Mouse (Mus musculus): ENCODE data around the gene Pacs1. TPM values are rescaled to one million over a fixed set of nuclear protein-coding genes. Genes with fewer than 3 reads are reported as not detected.

Gene Pacs1
- total RNA-seq (2021), result 10 to 100 TPM; 19.9 to 21.5 TPM

- intact Hi-C loops (cut with DNase I), result loop anchor here (1.0 kb wide), 1 partner anchor 78 kb away; no protein-coding TSS in a partner anchor
Observed at GRCm38 (mm10) chr19:5272801-5273733, at the start of gene Pacs1. Pacs1 (minus strand) TSS chr19:5273119.

DNA sequence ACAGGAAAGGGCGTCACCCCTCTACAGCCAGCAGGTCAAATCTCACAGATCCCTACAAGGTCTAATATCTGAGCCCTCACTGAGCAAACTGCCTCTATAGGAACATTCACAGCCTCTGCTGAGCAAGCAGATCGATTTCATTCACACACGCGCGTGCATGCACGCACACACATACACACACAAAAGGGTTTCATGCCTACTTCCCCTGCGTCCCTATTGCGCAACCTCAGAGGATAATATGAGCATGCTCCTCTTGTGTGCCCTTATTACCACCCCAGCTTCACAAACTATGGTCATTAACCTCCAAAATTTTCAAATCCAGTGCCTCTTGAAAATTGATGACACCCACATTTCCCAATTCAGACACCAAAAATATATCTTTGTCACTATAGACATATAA is 40.3 kb upstream of the Pacs1 start:
- intact Hi-C loops (cut with DNase I), result no loop called here
- DNase-seq, result no peak

More at GRCm38 (mm10) chr19:5272801-5273733, at the start of gene Pacs1:
- DNase-seq, result peak; percentile 85 to 91

DNA sequence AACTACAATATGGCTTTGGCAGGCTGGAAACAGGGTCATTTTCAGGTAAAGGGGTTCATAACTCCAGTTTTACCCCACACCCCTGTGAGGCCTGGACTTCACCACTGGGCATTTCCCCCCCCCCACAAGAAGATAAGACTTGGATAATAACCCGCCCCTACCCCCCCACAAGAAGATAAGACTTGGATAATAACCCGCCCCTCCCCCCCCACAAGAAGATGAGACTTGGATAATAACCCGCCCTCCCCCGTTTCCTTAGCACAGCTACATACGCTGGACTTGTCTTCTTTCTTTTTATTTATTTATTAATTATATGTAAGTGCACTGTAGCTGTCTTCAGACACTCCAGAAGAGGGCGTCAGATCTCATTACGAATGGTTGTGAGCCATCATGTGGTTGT is 36.1 kb upstream of the Pacs1 start:
- intact Hi-C loops (cut with DNase I), result no loop called here
- DNase-seq, result no peak

GRCm38 (mm10) chr19:5306968-5307734 is 34.2 kb upstream of the Pacs1 start:
- intact Hi-C loops (cut with DNase I), result no loop called here
- peak in 1 of 2 experiments; percentile 31 for DNase-seq

- DNase-seq, result no peak
Observed at GRCm38 (mm10) chr19:5306279-5306678, 33.4 kb upstream of the Pacs1 start.

GRCm38 (mm10) chr19:5302455-5302854 is 29.5 kb upstream of the Pacs1 start:
- intact Hi-C loops (cut with DNase I), result no loop called here
- peak in 1 of 2 experiments; percentile 61 for DNase-seq

More at GRCm38 (mm10) chr19:5306279-5306678, 33.4 kb upstream of the Pacs1 start:
- intact Hi-C loops (cut with DNase I), result no loop called here

DNA sequence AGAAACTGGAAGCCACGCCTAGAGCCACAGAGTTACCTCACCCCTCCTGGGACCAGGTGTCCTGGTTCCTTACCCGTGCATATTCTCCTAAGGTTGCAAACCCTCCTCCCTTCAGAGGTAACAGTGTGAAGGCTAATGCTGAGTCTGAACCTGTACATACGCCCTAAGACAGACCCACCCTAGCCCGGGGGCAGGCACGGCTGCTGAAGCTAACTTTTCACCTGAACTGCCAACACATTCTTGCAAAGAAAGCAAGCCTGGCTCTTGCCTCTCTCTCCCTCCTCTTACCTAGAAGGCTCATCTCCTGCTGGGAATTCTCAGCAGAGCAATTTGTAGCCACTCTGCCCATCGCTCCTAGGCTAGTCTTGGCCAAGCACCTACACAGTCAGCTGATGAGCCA is 27.7 kb upstream of the Pacs1 start:
- DNase-seq, result no peak
- intact Hi-C loops (cut with DNase I), result loop anchor here (2.0 kb wide), 1 partner anchor 48 kb away; the partner anchor contains the start of gene Cst6

DNA sequence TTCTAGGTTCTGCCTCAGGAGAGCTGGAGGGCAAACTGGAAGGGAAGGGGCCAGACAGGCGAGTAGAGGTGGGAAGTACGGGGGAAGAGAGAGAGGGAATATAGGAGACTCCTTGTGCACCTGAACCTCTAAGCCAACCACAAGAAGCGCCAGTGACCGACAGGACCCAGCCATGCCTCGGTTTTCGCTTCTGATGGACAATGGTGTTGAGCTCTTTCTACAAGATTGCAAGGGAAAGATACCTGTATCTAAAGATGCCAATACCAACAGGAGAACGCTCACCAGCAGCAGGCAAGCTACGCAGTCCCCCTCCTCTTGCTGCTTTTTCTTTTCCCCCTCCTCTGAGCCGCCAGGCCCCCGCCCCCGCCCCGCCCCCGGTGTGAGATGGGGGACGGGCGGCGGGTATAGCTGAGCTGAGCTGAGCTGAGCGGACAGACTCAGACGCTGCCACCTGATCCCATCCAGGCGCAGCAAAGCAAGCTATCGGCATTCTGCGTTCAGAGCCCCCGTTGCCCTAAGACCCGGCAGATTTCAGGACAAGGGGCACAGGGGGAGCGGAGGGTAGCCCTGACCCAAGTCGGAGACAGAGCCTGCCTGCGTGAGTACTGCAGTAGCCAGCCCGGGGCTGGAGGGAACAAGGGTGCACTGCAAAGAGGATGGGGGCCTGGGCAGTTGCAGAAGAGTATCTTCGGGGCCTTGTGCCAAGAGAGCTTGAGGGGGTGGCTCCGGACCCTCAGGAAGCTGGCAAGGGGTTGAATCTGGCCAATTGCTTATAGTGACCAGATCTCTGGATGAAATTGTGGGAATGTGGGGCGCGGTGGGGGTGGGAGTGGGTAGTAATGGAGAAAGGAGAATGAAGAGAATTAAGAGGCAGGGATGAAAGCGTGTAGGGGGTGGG is 25.2 kb upstream of the Pacs1 start, which contains the start of gene Gal3st3:
TSS of gene Gal3st3 (plus strand) at position 429 of the 898 bp plus-strand sequence.
- intact Hi-C loops (cut with DNase I), result no loop called here
- DNase-seq, result no peak

- no peak for DNase-seq
- intact Hi-C loops (cut with DNase I), result no loop called here
Observed at GRCm38 (mm10) chr19:5296630-5297029, 23.7 kb upstream of the Pacs1 start.

DNA sequence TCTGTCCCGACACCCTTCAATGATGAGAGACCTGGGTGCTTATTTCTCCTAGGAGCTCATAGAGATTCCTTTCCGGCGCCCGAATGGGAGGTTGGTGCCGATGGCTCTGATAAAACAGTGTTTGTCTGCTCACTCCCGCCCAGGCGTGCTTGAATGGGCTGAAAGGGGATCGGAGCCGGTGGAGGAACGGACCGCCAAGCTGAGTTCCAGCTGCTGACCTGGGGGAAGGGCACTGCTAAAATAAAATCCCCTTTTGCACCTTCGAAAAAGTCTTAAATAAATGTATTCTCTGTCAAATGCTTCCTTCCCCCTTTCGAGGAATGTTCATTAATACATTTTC is 22.8 kb upstream of the Pacs1 start:
- DNase-seq, result no peak
- intact Hi-C loops (cut with DNase I), result loop anchor here (2.0 kb wide), 1 partner anchor 71 kb away; the partner anchor contains the start of genes Banf1 and Eif1ad

DNA sequence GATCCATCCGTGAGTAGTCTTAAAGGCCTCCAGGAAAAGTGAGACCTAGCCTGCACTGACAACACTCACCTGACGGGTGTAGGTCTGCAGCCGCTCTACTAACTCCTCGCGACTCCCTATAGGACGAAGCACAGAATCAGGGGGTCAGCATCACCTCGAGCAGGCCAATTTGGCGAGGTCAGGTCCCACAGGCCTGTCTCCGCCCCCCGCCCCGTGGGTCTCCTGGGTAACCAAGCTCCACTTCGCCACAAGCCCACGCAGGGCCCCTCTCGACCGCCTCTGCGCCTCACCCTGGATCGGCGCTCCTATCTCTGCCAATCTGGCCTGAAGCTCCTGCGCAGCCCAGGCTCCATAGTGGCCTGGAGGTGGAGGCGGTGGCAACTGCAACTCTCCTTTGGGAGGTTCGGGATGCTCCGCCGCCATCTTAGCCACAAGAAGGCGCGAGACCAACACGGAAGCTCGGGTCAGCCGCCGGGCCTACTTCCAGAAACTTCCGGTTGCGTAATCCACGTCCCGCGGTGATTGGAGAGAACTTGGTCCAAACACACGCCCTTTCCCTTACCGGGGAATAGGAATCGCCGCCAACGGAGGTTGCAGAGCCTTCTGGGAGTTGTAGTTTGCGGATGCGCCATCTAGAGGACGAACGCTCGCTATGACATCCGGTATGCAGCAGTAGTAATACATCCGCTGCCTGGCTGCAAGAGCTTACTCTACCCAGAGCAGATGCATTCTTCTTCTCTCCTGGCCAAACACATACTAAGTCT is 22.2 kb upstream of the Pacs1 start, which contains the start of gene Sf3b2:
TSS of gene Sf3b2 (minus strand) at position 484 of the 764 bp plus-strand sequence.
- DNase-seq, result peak; percentile 97 to 98
- intact Hi-C loops (cut with DNase I), result loop anchor here (2.0 kb wide), 1 partner anchor 72 kb away; the partner anchor contains the start of genes Banf1 and Eif1ad

- DNase-seq, result no peak
- intact Hi-C loops (cut with DNase I), result no loop called here
Observed at GRCm38 (mm10) chr19:5278381-5278780, 5.5 kb upstream of the Pacs1 start.

DNA sequence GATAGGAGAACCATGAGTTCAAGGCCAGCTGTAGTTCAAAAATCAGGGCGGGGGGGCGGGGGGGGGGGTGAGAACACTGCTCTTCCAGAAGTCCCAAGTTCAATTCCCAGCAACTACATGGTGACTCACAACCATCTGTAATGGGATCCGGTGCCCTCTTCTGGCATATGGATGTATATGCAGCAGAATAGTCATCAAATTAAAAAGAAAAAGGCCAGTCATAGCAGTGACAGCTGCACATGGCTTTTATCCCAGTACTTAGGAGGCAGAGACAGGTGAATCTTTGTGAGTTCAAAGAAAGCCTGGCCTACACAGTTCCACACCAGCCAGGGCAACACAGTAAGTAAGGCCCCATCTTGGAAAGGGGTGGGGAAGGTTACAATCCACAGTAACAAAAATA is 4.2 kb upstream of the Pacs1 start:
- no peak for DNase-seq
- intact Hi-C loops (cut with DNase I), result no loop called here

- no peak for DNase-seq
- intact Hi-C loops (cut with DNase I), result no loop called here
Observed at GRCm38 (mm10) chr19:5276531-5276930, 3.6 kb upstream of the Pacs1 start.

DNA sequence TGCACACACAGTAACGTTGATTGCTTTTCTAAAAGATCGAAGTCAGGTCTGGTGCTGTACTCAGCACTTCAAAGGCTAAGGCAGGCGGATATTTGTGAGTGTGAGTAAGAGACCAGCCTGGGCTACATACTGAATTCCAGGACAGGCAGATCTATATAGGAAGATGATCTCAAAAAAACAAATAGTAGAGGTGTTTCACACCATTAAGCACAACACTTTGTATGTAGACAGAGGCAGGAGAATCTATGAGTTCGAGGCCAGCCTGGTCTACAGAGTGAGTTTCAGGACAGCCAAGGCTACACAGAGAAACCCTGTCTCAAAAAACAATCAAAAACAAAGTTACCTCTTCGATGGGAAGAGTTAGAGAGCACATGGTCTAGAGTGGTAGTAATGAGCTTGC is 2.8 kb upstream of the Pacs1 start:
- no peak for DNase-seq
- intact Hi-C loops (cut with DNase I), result no loop called here

DNA sequence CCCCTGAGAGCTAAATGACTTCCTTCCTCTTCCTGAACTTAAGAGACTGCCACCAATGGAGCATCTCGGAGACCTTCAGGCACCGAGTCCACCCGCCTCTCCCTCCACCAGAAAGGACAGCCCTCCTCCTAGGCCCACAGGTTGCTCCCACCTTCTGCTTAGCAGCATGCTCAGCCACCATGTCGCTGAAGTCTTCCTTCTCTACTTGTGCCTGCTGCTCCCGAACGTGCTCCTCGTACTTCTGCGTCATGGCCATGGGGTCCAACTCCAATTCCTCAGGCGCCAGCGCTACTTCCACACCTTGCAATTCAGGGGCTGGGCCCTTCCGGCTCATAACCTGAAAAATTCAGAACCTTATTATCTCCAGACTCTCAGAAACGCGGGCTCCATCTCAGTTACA is 1.7 kb upstream of the Pacs1 start:
- no peak for DNase-seq

GRCm38 (mm10) chr19:5273916-5274315 is 997 bp upstream of the Pacs1 start:
- intact Hi-C loops (cut with DNase I), result no loop called here
- DNase-seq, result peak; percentile 27 to 37

More for the DNA sequence above, 1.7 kb upstream of the Pacs1 start:
- intact Hi-C loops (cut with DNase I), result no loop called here

DNA sequence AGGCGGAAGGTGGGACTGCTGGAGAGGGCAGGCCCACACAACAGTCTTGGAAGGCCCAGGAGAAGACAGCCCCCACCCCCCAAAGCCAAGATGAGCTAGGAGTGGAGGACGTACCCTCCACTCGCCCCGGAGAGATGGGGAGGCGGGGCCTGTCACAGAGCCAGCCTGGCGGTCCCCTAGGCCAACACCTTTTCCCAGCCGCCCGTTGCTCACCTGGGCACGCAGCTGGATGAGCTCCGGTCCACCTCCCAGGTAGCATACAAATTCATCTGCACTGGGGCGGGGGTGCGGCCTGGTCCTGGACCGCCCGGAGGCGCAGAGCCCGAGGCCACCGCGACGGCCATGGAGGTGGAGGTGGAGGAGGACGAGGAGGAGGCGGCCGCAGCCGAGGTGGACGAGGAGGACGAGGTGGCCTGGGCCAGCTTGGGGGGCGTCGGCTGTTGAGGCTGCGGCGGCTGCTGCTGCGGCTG is 558 bp downstream of the Pacs1 start:
- intact Hi-C loops (cut with DNase I), result loop anchor here (1.0 kb wide), 1 partner anchor 77 kb away; no protein-coding TSS in a partner anchor
- peak; percentile 33 to 51 for DNase-seq

GRCm38 (mm10) chr19:5271430-5271829 is 1.5 kb downstream of the Pacs1 start:
- DNase-seq, result no peak
- intact Hi-C loops (cut with DNase I), result no loop called here

Measured in heart, postnatal 36 days (tissue).